Mouse (Mus musculus) bone marrow macrophage, adult 2 months (primary cell): ENCODE measurements around the gene Rab40c. TPM values are rescaled to one million over a fixed set of nuclear protein-coding genes. Genes with fewer than 3 reads are reported as not detected.

Source experiments
- H3K27ac ChIP-seq: 2 replicates; pipeline ENCODE4 v1.5.1; 2012; ENCODE audit warnings: low read depth, low read length; ENCODE audit not compliant: insufficient read depth
- H3K4me1 ChIP-seq: 2 replicates; pipeline ENCODE4 v1.6.1; 2012; ENCODE audit warnings: low read length; ENCODE audit not compliant: control insufficient read depth, insufficient read depth
- H3K4me3 ChIP-seq: 2 replicates; pipeline ENCODE4 v1.5.1; 2012; ENCODE audit warnings: mild to moderate bottlenecking, low read length, moderate library complexity; ENCODE audit not compliant: insufficient read depth
- CTCF ChIP-seq: IDR thresholded peaks from 2 replicates; pipeline ENCODE4 v1.5.1; 2012; ENCODE audit warnings: low read depth, mild to moderate bottlenecking, low read length, moderate library complexity
- POLR2A ChIP-seq: IDR thresholded peaks from 2 replicates; pipeline ENCODE4 v1.6.1; 2012; ENCODE audit warnings: mild to moderate bottlenecking, low read depth, low read length, borderline replicate concordance
- polyA plus RNA-seq: library from polyadenylated mRNA; stranded (reverse); fragments of >200 nt; gene quantifications from 2 replicates; pipeline ENCODE4 v1.2.4, GENCODE M21; 2012; ENCODE audit not compliant: missing spikeins, insufficient read depth, insufficient read length

Rab40c gene
- polyA plus RNA-seq, 1 experiment: 32.8 TPM

DNA sequence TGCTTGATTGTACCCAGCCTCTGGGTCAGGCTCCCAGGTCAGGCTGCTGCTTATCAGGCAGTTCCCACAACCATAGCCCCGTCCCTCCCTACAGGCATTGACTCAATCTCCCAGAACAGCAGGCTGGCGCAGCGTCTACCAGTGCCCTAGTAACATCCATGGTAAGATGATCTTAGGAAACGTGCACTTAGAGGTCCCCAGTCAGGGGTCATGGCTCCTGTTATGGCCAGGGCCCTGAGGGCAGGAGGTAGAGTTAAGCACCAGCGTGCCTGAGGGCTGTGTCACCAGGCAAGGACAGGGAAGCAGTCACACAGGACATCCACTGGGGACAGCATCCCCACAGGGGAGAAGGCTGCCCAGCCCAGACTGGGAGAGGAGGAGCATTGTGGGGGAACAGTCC, 37.2 kb downstream of the Rab40c start:
- TF ChIP-seq CTCF (no peak), POLR2A (no peak)
- Histone ChIP-seq H3K4me1 (no peaks in the 10 kb centered on the region), H3K27ac (no peak overlapping the region), H3K4me3 (no peak overlapping the region)

GRCm38 (mm10) chr17:25881691-25882090, 37.8 kb downstream of the Rab40c start:
- H3K4me1 ChIP-seq: 0 out of 2 replicates have a peak, but pooled peaks cover 3% of the 10 kb centered on the region
- no peak overlapping the region for H3K27ac ChIP-seq
- H3K4me3 ChIP-seq: no peak overlapping the region
- TF ChIP-seq CTCF (no peak), POLR2A (no peak)

DNA sequence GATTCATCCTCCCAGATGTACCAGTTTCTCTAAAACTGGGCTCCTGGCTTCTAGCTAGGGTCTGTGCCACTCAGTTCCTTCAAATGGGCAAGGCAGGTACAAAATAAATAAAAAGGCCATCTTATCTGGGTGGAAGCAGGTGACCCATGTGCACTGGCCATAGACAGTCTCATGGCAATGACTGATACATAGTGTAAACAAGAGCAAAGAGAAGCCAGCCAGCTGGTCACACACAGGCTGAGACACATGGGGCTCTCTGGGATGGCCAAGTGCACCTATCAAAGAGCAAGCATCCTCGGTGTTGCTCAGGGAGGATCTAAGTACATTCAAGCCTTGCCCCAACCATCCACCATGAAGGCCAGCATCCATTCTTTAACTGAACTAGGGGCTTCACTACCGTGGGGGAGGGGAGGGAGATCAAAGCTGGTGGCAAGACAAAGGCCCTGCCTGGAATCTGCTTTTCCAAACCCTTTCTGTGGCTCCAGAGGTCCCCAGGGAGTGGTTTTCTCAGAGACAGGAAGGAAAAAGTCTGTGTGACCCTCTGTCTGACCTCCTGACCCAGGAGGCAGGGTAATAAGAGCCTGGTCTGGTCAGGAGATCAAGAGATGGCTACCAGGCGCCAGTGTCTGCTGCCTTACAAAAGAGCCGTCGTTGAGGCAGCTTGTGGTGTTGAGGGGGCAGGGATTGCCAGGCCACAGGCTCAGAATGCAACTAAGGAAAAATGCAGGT, 38.5 kb downstream of the Rab40c start:
- Histone ChIP-seq H3K27ac (no peak overlapping the region), H3K4me3 (no peak overlapping the region), H3K4me1 (peaks cover 7% of the 10 kb centered on the region)
- no peak for TF ChIP-seq CTCF
- TF ChIP-seq POLR2A: no peak

DNA sequence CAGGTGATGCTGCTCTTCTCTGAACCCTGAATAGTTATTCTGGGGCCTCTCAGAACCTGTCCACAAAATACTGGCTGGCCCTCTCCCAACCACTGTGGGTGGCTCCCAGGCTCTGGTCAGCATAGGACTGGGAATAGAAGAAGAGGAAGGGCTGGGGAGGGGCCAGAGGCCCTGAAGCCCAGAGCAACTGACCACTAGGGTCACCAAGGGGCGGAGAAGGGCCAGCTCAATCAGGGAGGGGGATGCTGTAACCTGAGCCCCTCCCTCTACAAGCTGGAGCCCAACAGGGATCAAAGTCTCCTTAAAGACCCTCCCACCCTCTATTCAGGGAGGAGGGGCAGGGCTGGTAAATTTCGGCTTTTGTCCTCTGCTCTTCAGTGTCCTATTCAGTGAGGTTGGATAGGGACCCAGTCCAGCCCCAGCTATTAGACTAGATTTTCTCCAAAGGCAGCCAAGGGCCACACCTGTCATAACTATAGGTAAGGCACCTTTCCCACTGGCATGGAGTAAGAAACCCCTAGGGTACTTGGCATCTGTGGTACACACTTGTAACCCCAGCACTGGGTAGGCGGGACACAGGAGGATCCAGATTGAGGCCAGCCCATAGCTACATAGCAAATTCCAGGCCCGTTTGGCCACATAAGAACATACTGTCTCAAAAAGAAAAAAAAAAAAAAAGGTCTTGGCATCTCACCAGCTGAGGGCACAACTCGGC, 39.2 kb downstream of the Rab40c start, which contains the start of gene Wfikkn1:
Gene Wfikkn1, minus strand, starts transcription at position 663 of the 715 bp plus-strand sequence.
- TF ChIP-seq CTCF (no peak), POLR2A (no peak)
- Histone ChIP-seq H3K4me3 (no peak within 1 kb of the TSS), H3K4me1 (peaks cover 10% of the 10 kb centered on the region), H3K27ac (no peak within 1 kb of the TSS)

DNA sequence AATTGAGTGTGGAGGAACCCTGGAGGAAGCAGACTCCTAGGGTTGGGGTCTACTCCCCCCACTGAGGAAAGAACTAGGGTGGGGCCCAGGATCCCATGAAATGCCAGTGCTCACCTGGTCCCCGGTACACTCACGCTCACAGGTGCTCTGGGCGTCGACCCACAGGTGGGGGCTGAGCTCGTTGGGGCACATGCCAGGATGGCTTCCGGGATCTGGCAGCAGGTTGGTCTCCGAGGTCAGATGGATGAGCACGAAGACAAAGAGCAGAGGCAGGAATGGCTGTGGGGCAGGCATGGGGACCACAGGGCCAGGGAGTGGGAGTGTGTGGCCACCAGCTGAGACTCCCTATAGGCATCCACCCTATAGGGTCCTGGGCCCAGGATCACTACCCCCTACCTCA, 39.8 kb downstream of the Rab40c start:
- Histone ChIP-seq H3K4me1 (peaks cover 10% of the 10 kb centered on the region), H3K4me3 (no peak overlapping the region), H3K27ac (no peak overlapping the region)
- TF ChIP-seq POLR2A: no peak
- no peak for TF ChIP-seq CTCF

GRCm38 (mm10) chr17:25879261-25879660, 40.3 kb downstream of the Rab40c start:
- Histone ChIP-seq H3K4me3 (no peak overlapping the region), H3K4me1 (peaks cover 10% of the 10 kb centered on the region), H3K27ac (no peak overlapping the region)
- TF ChIP-seq CTCF (peak; percentile 58), POLR2A (no peak)

- Histone ChIP-seq H3K4me1 (peaks cover 14% of the 10 kb centered on the region), H3K4me3 (no peak overlapping the region), H3K27ac (no peak overlapping the region)
- no peak for TF ChIP-seq POLR2A
- no peak for TF ChIP-seq CTCF
Observed at GRCm38 (mm10) chr17:25878611-25879180, 40.8 kb downstream of the Rab40c start.

- no peak for TF ChIP-seq CTCF
- TF ChIP-seq POLR2A: no peak
- no peak overlapping the region for H3K4me3 ChIP-seq
- no peak overlapping the region for H3K27ac ChIP-seq
- peaks cover 14% of the 10 kb centered on the region for H3K4me1 ChIP-seq
Observed at GRCm38 (mm10) chr17:25877741-25878610, 41.6 kb downstream of the Rab40c start.

DNA sequence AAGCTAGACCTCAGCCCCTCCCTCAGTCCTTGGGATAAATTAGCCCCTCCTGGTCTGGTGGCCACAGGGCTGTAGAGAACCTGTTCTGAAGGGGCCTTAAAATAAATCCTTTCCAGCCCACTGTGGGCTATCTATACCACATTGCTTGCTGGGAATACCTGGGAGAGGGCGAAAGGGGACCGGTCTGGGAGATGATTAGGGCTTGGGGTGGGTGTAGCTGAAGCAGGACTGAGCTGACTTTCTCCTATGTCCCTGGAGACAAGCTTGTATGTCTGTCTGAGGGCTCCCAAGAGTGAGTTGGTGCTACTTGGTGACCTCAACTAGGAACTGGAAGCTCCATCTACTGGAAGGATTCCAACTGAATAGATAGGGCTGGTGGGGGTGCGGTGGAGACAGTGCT, 42.5 kb downstream of the Rab40c start:
- Histone ChIP-seq H3K4me3 (no peak overlapping the region), H3K4me1 (peaks cover 14% of the 10 kb centered on the region), H3K27ac (no peak overlapping the region)
- TF ChIP-seq POLR2A (no peak), CTCF (no peak)
